Mouse (Mus musculus) hindbrain, embryonic 12.5 days (tissue): ENCODE results near the gene Ptprn2. TPM values are rescaled to one million over a fixed set of nuclear protein-coding genes. Genes with fewer than 3 reads are reported as not detected.
"Not testable (repeated sequence)": the region's sequence is repeated elsewhere in the genome, so short reads cannot be mapped to it uniquely, and the experiment has no call there.

Source experiments
- ATAC-seq: fragments of 200-750 bp; cut with Nextera tagmentation; 2 replicates; pipeline ENCODE4 v1.8.0; 2017; ENCODE audit warnings: moderate TSS enrichment; ENCODE audit not compliant: low FRiP score
- H3K27ac ChIP-seq: fragments of 300-500 bp; sonication (generic); 2 replicates; pipeline ENCODE4 v1.5.1; 2016; ENCODE audit warnings: mild to moderate bottlenecking
- H3K27me3 ChIP-seq: fragments of 300-500 bp; sonication (generic); 2 replicates; pipeline ENCODE4 v1.6.1; 2016; ENCODE audit warnings: mild to moderate bottlenecking
- H3K36me3 ChIP-seq: fragments of 300-500 bp; sonication (generic); 2 replicates; pipeline ENCODE4 v1.6.1; 2016; ENCODE audit warnings: mild to moderate bottlenecking
- H3K4me1 ChIP-seq: fragments of 300-500 bp; sonication (generic); 2 replicates; pipeline ENCODE4 v1.6.1; 2016
- H3K4me2 ChIP-seq: fragments of 300-500 bp; sonication (generic); replicated peaks from 2 replicates; pipeline ENCODE4 v1.6.1; 2016; ENCODE audit warnings: mild to moderate bottlenecking
- H3K4me3 ChIP-seq: fragments of 300-500 bp; sonication (generic); 2 replicates; pipeline ENCODE4 v1.5.1; 2016; ENCODE audit warnings: mild to moderate bottlenecking
- H3K9ac ChIP-seq: fragments of 300-500 bp; sonication (generic); 2 replicates; pipeline ENCODE4 v1.6.1; 2016; ENCODE audit warnings: mild to moderate bottlenecking, moderate library complexity
- H3K9me3 ChIP-seq: fragments of 300-500 bp; sonication (generic); replicated peaks from 2 replicates; pipeline ENCODE4 v1.6.1; 2016; ENCODE audit warnings: mild to moderate bottlenecking
- WGBS: fragments of 180-500 bp; shearing (Covaris S2); methylation state at CpG from one replicate; pipeline ENCODE4 v1.1.7; 2016; 5-methylcytosine and 5-hydroxymethylcytosine counted together
- polyA plus RNA-seq: library from polyadenylated mRNA; unstranded; fragments of >200 nt; fragmentation: Nextera tagmentation; extraction: Ambion mirVana; gene quantifications from 2 replicates; pipeline ENCODE4 v1.2.1, GENCODE M21; 2016

Ptprn2 gene
- polyA plus RNA-seq, 1 experiment from 2014 or later, result 7.5 TPM

- peaks cover 13% of the 10 kb centered on the region; the same call in 1 of the 2 replicates for H3K4me1 ChIP-seq
- H3K9me3 ChIP-seq, H3K27ac ChIP-seq, H3K27me3 ChIP-seq, H3K4me3 ChIP-seq, ATAC-seq, H3K36me3 ChIP-seq, H3K9ac ChIP-seq, H3K4me2 ChIP-seq: not testable (repeated sequence)
- WGBS, result 79% methylated on average over 1 of the region's 1 CpGs
Observed at GRCm38 (mm10) chr12:116577917-116578316, 92.4 kb downstream of the Ptprn2 start.

GRCm38 (mm10) chr12:116580827-116581544 lies 95.5 kb downstream of the Ptprn2 start:
- WGBS, result 57% methylated on average over 8 of the region's 8 CpGs
- no peak overlapping the region for H3K4me2 ChIP-seq
- no peak overlapping the region for H3K4me3 ChIP-seq
- H3K9ac ChIP-seq, result no peak overlapping the region
- H3K4me1 ChIP-seq, result peaks cover 13% of the 10 kb centered on the region; the same call in 1 of the 2 replicates
- H3K27me3 ChIP-seq, result no peaks in the 10 kb centered on the region
- H3K36me3 ChIP-seq, result no peaks in the 10 kb centered on the region
- H3K9me3 ChIP-seq, result no peaks in the 10 kb centered on the region
- peak overlapping the region; percentile 36; the same call in 1 of the 2 replicates for H3K27ac ChIP-seq
- ATAC-seq, result peak; percentile 11; the same call in 1 of the 2 replicates

- Histone ChIP-seq H3K9me3 (no peaks in the 10 kb centered on the region), H3K4me2 (no peak overlapping the region), H3K9ac (no peak overlapping the region), H3K36me3 (no peaks in the 10 kb centered on the region), H3K27me3 (no peaks in the 10 kb centered on the region), H3K4me1 (peaks cover 13% of the 10 kb centered on the region; the same call in 1 of the 2 replicates), H3K27ac (peak overlapping the region; percentile 36; the same call in 1 of the 2 replicates), H3K4me3 (no peak overlapping the region)
- ATAC-seq, result peak; percentile 72
Observed at GRCm38 (mm10) chr12:116581864-116582263, 96.3 kb downstream of the Ptprn2 start.

GRCm38 (mm10) chr12:116582829-116583228 lies 97.3 kb downstream of the Ptprn2 start:
- no peak for ATAC-seq
- no peaks in the 10 kb centered on the region for H3K9me3 ChIP-seq
- H3K4me3 ChIP-seq, result no peak overlapping the region
- no peaks in the 10 kb centered on the region for H3K27me3 ChIP-seq
- H3K4me1 ChIP-seq, result peaks cover 13% of the 10 kb centered on the region; the same call in 1 of the 2 replicates
- 84% methylated on average over 4 of the region's 4 CpGs for WGBS
- no peak overlapping the region for H3K4me2 ChIP-seq
- H3K36me3 ChIP-seq, result no peaks in the 10 kb centered on the region
- no peak overlapping the region for H3K27ac ChIP-seq
- no peak overlapping the region for H3K9ac ChIP-seq

- WGBS, result 45% methylated on average over 5 of the region's 5 CpGs
- no peak overlapping the region for H3K27ac ChIP-seq
- no peaks in the 10 kb centered on the region for H3K9me3 ChIP-seq
- peaks cover 13% of the 10 kb centered on the region; the same call in 1 of the 2 replicates for H3K4me1 ChIP-seq
- H3K4me3 ChIP-seq, result no peak overlapping the region
- no peak for ATAC-seq
- no peak overlapping the region for H3K4me2 ChIP-seq
- no peaks in the 10 kb centered on the region for H3K36me3 ChIP-seq
- no peak overlapping the region for H3K9ac ChIP-seq
- H3K27me3 ChIP-seq, result no peaks in the 10 kb centered on the region
Observed at GRCm38 (mm10) chr12:116585001-116585400, 99.5 kb downstream of the Ptprn2 start.

- Histone ChIP-seq H3K4me3 (no peak overlapping the region), H3K4me1 (peaks cover 8% of the 10 kb centered on the region; the same call in 1 of the 2 replicates), H3K36me3 (no peaks in the 10 kb centered on the region), H3K9ac (no peak overlapping the region), H3K9me3 (no peaks in the 10 kb centered on the region), H3K27me3 (no peaks in the 10 kb centered on the region), H3K4me2 (no peak overlapping the region), H3K27ac (no peak overlapping the region)
- 78% methylated on average over 2 of the region's 2 CpGs for WGBS
- ATAC-seq, result no peak
Observed at GRCm38 (mm10) chr12:116586167-116586566, 100.6 kb downstream of the Ptprn2 start.

- WGBS, result 78% methylated on average over 3 of the region's 3 CpGs
- no peaks in the 10 kb centered on the region for H3K36me3 ChIP-seq
- no peak overlapping the region for H3K4me2 ChIP-seq
- H3K9me3 ChIP-seq, result no peaks in the 10 kb centered on the region
- no peak overlapping the region for H3K9ac ChIP-seq
- H3K27me3 ChIP-seq, result no peaks in the 10 kb centered on the region
- no peak overlapping the region for H3K4me3 ChIP-seq
- no peak for ATAC-seq
- no peak overlapping the region for H3K27ac ChIP-seq
- no peaks in the 10 kb centered on the region for H3K4me1 ChIP-seq
Observed at GRCm38 (mm10) chr12:116587548-116587947, 102.0 kb downstream of the Ptprn2 start.

GRCm38 (mm10) chr12:116590076-116590475 lies 104.6 kb downstream of the Ptprn2 start:
- no peak overlapping the region for H3K9ac ChIP-seq
- H3K27ac ChIP-seq, result no peak overlapping the region
- no peak overlapping the region for H3K4me3 ChIP-seq
- no peaks in the 10 kb centered on the region for H3K9me3 ChIP-seq
- H3K4me2 ChIP-seq, result no peak overlapping the region
- no peaks in the 10 kb centered on the region for H3K36me3 ChIP-seq
- WGBS, result 94% methylated on average over 5 of the region's 5 CpGs
- H3K27me3 ChIP-seq, result no peaks in the 10 kb centered on the region
- no peak for ATAC-seq
- H3K4me1 ChIP-seq, result no peaks in the 10 kb centered on the region

- Histone ChIP-seq H3K27ac (0 out of 2 replicates have a peak overlapping the region, but pooled peaks have one; percentile 17), H3K9me3 (no peaks in the 10 kb centered on the region), H3K27me3 (no peaks in the 10 kb centered on the region), H3K4me2 (no peak overlapping the region), H3K4me1 (peaks cover 11% of the 10 kb centered on the region), H3K9ac (no peak overlapping the region), H3K36me3 (no peaks in the 10 kb centered on the region), H3K4me3 (no peak overlapping the region)
- 91% methylated on average over 8 of the region's 8 CpGs for WGBS
- no peak for ATAC-seq
Observed at GRCm38 (mm10) chr12:116594457-116594856, 108.9 kb downstream of the Ptprn2 start.

- H3K9me3 ChIP-seq, result no peaks in the 10 kb centered on the region
- ATAC-seq, result no peak
- H3K4me1 ChIP-seq, result peaks cover 17% of the 10 kb centered on the region
- 92% methylated on average over 7 of the region's 7 CpGs for WGBS
- H3K4me2 ChIP-seq, result no peak overlapping the region
- H3K4me3 ChIP-seq, result no peak overlapping the region
- no peak overlapping the region for H3K27ac ChIP-seq
- H3K27me3 ChIP-seq, result no peaks in the 10 kb centered on the region
- no peak overlapping the region for H3K9ac ChIP-seq
- no peaks in the 10 kb centered on the region for H3K36me3 ChIP-seq
Observed at GRCm38 (mm10) chr12:116594866-116595610, 109.5 kb downstream of the Ptprn2 start.

GRCm38 (mm10) chr12:116595727-116596126 lies 110.2 kb downstream of the Ptprn2 start:
- peaks cover 21% of the 10 kb centered on the region for H3K4me1 ChIP-seq
- H3K27me3 ChIP-seq, result no peaks in the 10 kb centered on the region
- H3K36me3 ChIP-seq, result no peaks in the 10 kb centered on the region
- no peak for ATAC-seq
- no peak overlapping the region for H3K4me3 ChIP-seq
- H3K27ac ChIP-seq, result no peak overlapping the region
- 94% methylated on average over 4 of the region's 4 CpGs for WGBS
- no peak overlapping the region for H3K9ac ChIP-seq
- H3K9me3 ChIP-seq, result no peaks in the 10 kb centered on the region
- no peak overlapping the region for H3K4me2 ChIP-seq

GRCm38 (mm10) chr12:116596993-116597392 lies 111.5 kb downstream of the Ptprn2 start:
- Histone ChIP-seq H3K4me3 (no peak overlapping the region), H3K4me2 (no peak overlapping the region), H3K27me3 (no peaks in the 10 kb centered on the region), H3K4me1 (peaks cover 21% of the 10 kb centered on the region), H3K27ac (no peak overlapping the region), H3K9ac (no peak overlapping the region), H3K9me3 (no peaks in the 10 kb centered on the region), H3K36me3 (no peaks in the 10 kb centered on the region)
- no peak for ATAC-seq
- 96% methylated on average over 20 of the region's 20 CpGs for WGBS
